Mouse (Mus musculus) kidney, postnatal 4 days (tissue): ENCODE measurements around the gene Zfp3.
A peak's percentile ranks its signal among the peaks of the same experiment; 100 is the strongest.

Experiments
- DNase-seq, 2 experiments: peaks; one replicate each; pipeline ENCODE4 v3.0.0; 2021; ENCODE audit warnings: mixed read lengths in 2 of 2

Zfp3 gene

GRCm38 (mm10) chr11:70762641-70763040 is 1.4 kb upstream of the Zfp3 start:
- DNase-seq: no peak

- DNase-seq: no peak
These were observed 450 bp upstream of the Zfp3 start for GRCm38 (mm10) chr11:70763582-70763935.

- DNase-seq: peak; percentile 49 to 65
These were observed 1.9 kb downstream of the Zfp3 start for GRCm38 (mm10) chr11:70765776-70766445.

DNA sequence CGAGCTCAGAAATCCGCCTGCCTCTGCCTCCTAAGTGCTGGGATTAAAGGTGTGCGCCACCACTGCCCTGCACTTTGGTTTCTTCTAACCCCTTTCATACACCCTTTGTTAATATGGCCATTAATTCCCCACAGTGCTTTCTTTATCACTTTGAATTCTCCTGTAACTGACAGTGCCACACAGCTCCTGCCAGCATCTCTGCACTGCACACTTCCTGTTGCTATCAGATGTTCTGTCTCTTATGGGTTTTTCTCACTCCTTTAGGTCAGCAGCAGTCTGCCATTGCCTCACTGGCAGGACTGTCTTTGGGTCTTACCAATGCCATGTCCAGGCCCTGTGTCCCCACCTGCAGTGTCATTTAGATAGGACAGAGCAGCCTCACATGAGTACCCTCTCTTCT is 6.8 kb downstream of the Zfp3 start:
- DNase-seq: no peak

- DNase-seq: peak; percentile 81 to 85
These were observed 13.0 kb downstream of the Zfp3 start for GRCm38 (mm10) chr11:70776830-70777571.

GRCm38 (mm10) chr11:70777634-70778033 is 13.6 kb downstream of the Zfp3 start:
- DNase-seq: no peak

- DNase-seq: peak in 1 of 2 experiments; percentile 14
These were observed 14.0 kb downstream of the Zfp3 start for GRCm38 (mm10) chr11:70778058-70778457.

DNA sequence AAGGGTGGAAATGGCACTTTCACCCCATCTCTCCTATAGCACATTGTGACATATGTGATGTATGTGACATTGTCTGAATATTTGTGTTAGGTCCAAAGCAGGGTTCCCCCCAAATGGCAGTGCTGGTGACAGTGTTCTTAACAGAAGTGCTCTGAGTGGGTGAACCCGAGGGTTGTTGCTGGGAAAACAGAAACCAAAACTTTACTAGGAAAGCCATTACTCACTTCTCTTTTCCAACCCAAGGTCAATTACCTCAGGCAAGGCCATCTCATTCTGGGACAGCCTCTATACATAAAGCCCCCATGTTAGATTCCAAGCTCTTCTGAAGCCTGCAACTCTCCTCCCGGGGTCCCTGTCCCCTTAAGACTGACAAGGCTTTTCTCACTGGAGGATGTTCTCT is 21.9 kb downstream of the Zfp3 start:
- no peak for DNase-seq

GRCm38 (mm10) chr11:70787052-70787451 is 23.0 kb downstream of the Zfp3 start:
- no peak for DNase-seq

DNA sequence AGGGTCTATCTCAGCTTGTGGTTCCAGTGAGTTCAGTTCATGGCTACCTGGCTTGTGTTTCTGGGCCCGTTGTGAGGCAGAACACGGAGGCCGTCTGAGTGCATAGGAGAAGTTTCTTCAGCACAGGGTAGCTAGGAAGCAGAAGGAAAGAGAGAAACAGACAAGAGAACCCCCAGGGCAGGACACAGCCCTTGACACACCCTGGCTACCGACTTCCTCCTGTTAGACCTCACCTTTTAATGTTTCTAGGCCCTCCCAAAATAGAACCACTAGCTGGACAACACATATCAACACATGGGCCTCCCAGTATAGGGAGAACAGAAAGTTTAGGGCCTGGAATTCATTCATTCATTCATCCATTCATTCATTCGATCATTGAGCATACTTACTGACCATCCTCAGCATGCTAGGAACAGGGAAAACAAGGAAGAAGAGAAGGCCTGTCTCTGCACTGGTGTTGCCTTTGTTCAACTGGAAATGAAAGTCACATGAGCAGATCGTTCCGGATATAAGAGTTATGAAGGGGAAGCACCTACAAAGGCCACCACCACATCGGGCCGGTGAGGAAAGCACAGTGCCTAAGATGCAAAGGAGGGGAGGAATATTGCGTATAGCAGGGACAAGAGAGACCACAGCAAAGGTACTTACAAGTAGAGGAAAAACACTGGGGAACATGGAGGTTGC is 25.1 kb downstream of the Zfp3 start:
- no peak for DNase-seq

- DNase-seq: no peak
These were observed 26.4 kb downstream of the Zfp3 start for GRCm38 (mm10) chr11:70790426-70790825.

DNA sequence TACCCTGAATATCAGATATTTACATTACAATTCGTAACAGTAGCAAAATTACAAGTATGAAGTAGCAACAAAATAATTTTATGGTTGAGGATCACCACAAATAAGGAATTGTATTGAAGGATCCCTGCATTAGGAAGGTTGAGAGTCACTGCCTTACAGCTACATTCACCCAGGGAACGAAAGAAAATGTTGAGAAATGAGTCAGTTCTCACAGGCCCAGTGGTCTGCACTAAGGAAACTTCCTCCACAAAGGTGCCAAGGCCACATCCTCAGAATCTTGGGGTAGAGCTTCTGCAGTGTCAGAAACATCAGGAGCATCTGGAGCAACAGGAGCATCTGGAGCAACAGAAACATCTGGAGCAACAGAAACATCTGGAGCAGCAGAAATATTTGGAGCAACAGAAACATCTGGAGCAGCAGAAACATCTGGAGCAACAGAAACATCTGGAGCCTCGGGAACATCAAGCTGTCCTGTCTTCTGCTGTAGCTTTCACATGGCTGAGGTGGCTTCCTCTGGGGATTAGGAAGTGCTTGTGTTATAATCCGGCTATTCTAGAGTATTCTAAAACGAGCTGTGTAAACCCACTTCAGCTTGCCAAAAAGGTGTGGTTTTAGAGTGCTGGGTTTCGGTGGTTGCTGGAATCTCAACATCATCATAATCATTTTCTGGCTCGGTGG is 27.0 kb downstream of the Zfp3 start:
- no peak for DNase-seq

DNA sequence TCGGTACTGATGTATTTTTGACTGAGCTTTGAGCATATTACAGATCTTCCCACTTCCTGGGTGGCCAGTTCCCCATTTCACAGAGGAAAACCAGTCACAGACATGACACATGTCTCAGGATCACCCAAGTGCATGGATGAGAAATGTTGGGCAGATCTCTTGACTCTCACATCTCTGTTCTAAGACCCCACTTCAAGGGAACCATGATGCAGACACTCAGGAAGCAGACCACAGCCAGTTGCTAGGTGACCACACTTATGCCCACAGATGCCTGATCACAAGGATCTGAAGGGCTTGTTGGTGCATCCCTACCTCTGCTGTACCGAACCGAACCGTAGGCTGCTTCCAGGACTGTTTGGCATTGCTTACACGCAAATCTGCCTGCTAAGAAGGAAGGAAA is 27.7 kb downstream of the Zfp3 start:
- DNase-seq: no peak

- DNase-seq: no peak
These were observed 28.4 kb downstream of the Zfp3 start for GRCm38 (mm10) chr11:70792409-70792808.

DNA sequence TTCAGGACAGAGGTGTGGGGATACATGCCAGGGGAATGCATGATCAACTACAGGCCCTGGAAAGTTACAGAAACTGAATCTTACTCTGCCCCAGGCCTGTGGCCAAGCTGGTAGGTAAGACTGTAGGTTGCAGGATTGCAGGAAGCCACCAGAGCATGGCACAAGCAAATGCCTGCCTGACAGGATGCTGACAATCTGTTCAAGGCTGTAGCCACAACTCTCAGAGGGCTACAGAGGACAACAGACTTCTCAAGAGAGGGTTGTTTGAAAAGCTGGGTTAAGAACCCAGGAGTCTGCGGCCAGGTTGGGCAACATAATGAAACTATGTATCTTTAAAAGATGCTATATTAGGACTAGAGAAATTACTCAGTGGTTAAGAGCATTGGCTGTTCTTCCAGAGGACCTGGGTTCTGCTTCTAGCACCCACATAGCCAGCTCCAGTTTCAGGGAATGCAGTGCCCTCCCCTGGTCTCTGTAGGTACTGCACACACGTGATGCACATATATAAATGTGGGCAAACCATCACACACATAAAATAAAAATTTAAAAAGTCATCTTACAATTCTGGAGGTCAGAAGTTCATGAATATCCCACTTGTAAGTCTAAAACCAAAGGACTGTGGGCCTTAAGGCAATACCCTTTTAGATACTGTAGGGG is 38.3 kb downstream of the Zfp3 start:
- no peak for DNase-seq

DNA sequence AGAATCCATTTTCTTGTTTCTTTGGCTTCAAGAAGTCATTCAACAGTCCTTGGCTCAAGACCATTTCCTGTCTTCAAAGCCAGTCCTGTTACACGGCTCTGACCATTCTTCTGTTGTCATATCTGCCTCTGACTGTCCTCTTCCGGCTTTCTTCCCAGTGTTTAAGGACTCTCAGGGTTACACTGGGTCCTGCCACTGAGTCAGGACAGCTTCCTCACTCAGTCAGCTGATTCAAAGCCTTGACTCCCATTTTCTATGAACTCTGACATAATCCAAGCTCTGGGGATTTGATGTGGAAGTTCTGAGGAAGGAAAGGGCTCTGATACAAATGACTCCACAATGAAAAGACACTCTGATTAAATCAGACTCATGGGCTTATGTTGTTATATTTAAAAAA is 38.9 kb downstream of the Zfp3 start:
- no peak for DNase-seq

DNA sequence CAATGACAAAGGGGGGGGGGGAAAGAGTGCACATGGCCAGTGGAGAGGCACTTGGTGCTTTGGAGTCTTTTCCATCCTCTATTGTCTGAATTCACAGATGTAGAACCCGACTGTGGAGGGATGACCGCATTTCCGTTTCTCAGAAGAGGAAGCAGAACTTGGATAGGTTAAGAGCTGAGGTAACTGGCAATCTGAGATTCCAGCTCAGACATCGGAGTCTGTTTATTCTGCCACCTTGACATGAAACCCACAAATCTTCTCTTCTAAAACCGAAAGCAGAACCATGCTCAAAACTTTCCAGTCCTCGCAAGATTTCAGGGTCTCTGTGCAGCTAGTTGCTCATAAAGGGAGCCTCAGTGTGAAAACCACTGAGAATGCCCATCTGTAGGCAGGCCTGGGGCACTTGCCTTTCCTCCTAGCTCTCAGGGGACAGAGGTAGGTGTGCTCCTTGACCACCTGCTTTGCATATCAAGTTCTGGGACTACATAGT is 39.7 kb downstream of the Zfp3 start:
- DNase-seq: no peak

- DNase-seq: no peak
These were observed 40.4 kb downstream of the Zfp3 start for GRCm38 (mm10) chr11:70804395-70804794.

- no peak for DNase-seq
These were observed 41.7 kb downstream of the Zfp3 start for GRCm38 (mm10) chr11:70805641-70806175.

DNA sequence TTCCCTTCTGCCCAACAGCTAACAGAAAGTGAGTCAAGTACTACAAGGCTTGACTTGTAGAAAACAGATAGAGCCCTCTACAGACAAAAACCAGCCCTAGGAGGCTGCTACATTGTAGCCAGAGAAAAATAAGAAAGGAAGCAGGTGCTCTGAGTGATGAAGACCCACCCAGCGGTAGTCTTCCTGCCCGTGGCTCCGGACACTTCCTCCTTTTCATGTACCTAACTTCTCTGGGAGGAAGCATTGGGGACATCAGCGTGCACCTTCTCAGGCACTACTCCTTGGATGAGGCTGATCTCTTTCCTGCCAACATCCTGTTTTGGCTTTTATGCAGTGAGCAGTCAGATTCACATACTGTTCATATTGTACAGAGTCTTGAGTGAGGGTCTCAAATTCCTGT is 42.7 kb downstream of the Zfp3 start:
- no peak for DNase-seq

GRCm38 (mm10) chr11:70807630-70808029 is 43.6 kb downstream of the Zfp3 start:
- no peak for DNase-seq

GRCm38 (mm10) chr11:70808101-70808500 is 44.1 kb downstream of the Zfp3 start:
- no peak for DNase-seq
